Mouse (Mus musculus) kidney, adult 2 months (tissue): Measurements from ENCODE around the gene 2900026A02Rik. TPM values are rescaled to one million over a fixed set of nuclear protein-coding genes. Genes with fewer than 3 reads are reported as not detected.

Experiments
- DNase-seq: peaks from one replicate; pipeline ENCODE4 v3.0.0; 2021
- H3K27ac ChIP-seq: fragments of 200-500 bp; 2 replicates; pipeline ENCODE4 v1.5.1; 2012; ENCODE audit warnings: low read depth, low read length, control low read depth, inconsistent platforms; ENCODE audit not compliant: insufficient read depth
- H3K27me3 ChIP-seq: fragments of 200-500 bp; replicated peaks from 2 replicates; pipeline ENCODE4 v1.6.1; 2012; ENCODE audit warnings: mild to moderate bottlenecking, moderate library complexity, low read length, inconsistent platforms; ENCODE audit not compliant: control insufficient read depth, insufficient read depth
- H3K36me3 ChIP-seq: fragments of 200-500 bp; 2 replicates; pipeline ENCODE4 v1.6.1; 2012; ENCODE audit warnings: mild to moderate bottlenecking, moderate library complexity, low read length, inconsistent platforms; ENCODE audit not compliant: control insufficient read depth, insufficient read depth
- H3K4me1 ChIP-seq: fragments of 200-500 bp; 2 replicates; pipeline ENCODE4 v1.6.1; 2011; ENCODE audit warnings: low read length; ENCODE audit not compliant: control insufficient read depth, insufficient read depth
- H3K4me3 ChIP-seq: fragments of 200-500 bp; 2 replicates; pipeline ENCODE4 v1.5.1; 2011; ENCODE audit warnings: mild to moderate bottlenecking, low read depth, low read length, control low read depth; ENCODE audit not compliant: insufficient read depth
- CTCF ChIP-seq: fragments of 200-500 bp; conservative IDR thresholded peaks from 2 replicates; pipeline ENCODE4 v1.5.1; 2011; ENCODE audit warnings: low read depth, mild to moderate bottlenecking, control low read depth, low read length, moderate library complexity, mixed read lengths; ENCODE audit not compliant: insufficient read depth, insufficient read length
- POLR2A ChIP-seq: fragments of 200-500 bp; IDR thresholded peaks from one replicate; pipeline ENCODE4 v1.6.1; 2011; ENCODE audit warnings: low read depth, low read length, control low read depth
- WGBS: fragments of 180-500 bp; shearing (Covaris S2); methylation state at CpG from one replicate; pipeline ENCODE4 v1.1.7; 2018; 5-methylcytosine and 5-hydroxymethylcytosine counted together
- polyA plus RNA-seq: library from polyadenylated mRNA; depleted of rRNA; stranded (reverse); fragments of >200 nt; gene quantifications from 2 replicates; pipeline ENCODE4 v1.2.3, GENCODE M21; 2012

2900026A02Rik gene
- polyA plus RNA-seq, 1 experiment: 15.0 TPM

DNA sequence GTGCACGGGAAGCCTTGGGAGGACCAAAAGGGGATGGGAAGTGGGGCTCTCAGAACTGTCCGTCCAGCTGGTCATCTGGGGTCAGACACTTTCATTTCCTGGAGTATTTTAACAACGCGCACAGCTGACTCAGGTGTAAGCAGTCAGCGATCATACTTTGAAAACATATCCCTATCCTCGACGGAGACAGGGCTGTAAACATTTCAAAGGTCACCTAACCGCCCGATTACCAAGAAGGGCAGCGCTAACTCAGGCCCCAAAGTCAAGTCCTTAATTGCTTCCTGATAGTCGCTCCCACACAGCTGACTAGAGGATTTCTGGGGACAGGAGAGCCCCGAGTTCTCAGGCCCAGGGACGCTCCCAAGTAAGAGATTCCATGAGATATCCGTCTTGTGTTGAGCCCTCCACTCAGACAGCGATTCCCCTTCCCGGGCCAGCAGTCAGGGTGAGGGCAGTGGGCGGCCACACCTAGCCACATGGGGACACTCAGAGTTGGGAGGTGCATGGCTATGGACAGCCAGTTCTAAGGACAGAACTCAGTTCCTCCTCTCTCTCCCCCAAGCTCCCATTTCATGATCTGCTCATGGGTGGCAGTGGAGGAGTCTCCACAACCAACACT, 2.3 kb downstream of the 2900026A02Rik start:
- Histone ChIP-seq H3K36me3 (no peaks in the 10 kb centered on the region), H3K27ac (peak overlapping the region; percentile 27), H3K4me1 (peaks cover 46% of the 10 kb centered on the region), H3K27me3 (no peaks in the 10 kb centered on the region), H3K4me3 (peak overlapping the region; percentile 13; the same call in 1 of the 2 replicates)
- 24% methylated on average over 17 of the region's 17 CpGs for WGBS
- TF ChIP-seq CTCF (no peak), POLR2A (no peak)
- peak; percentile 70 for DNase-seq

- peak overlapping the region; percentile 83 for H3K27ac ChIP-seq
- H3K36me3 ChIP-seq: no peaks in the 10 kb centered on the region
- no peak for TF ChIP-seq CTCF
- no peak for TF ChIP-seq POLR2A
- 34% methylated on average over 12 of the region's 12 CpGs for WGBS
- H3K27me3 ChIP-seq: no peaks in the 10 kb centered on the region
- peak; percentile 74 for DNase-seq
- H3K4me1 ChIP-seq: peaks cover 59% of the 10 kb centered on the region
- no peak overlapping the region for H3K4me3 ChIP-seq
These were observed 4.0 kb downstream of the 2900026A02Rik start for GRCm38 (mm10) chr5:113217076-113217475.

DNA sequence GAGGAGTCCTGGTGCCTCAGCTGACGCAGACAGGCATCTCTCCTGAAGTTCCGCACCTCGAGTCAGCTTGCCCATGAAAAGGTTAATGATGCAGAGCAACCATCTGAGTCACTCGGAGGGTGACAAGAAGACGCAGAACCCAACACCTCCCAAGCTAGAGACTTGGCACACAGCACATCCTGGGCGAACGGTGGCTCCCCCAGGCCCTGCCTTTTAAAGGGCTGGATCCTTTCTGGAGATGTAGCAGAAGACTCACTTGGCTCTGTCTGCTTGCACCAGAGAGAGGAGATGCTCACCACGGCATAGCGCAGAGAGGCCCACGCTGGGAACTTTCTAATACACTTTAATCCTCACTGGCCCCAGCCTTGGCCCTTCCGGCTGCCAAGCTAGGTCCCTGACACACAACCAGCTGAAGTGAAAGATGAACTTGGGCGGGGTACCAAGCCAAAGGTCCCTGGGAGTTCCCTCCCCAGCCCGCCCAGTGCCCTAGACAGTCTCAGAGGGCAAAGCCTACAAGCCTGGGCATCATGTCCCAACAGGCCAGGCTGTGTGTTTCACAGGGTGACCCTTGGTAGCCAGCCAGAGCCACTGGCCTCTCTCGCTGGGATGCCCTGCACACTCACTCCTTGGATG, 4.6 kb downstream of the 2900026A02Rik start:
- Histone ChIP-seq H3K36me3 (no peaks in the 10 kb centered on the region), H3K27ac (peak overlapping the region; percentile 83), H3K4me1 (peaks cover 63% of the 10 kb centered on the region), H3K4me3 (no peak overlapping the region), H3K27me3 (no peaks in the 10 kb centered on the region)
- TF ChIP-seq CTCF: no peak
- no peak for TF ChIP-seq POLR2A
- WGBS: 25% methylated on average over 14 of the region's 14 CpGs
- peak; percentile 92 for DNase-seq

GRCm38 (mm10) chr5:113215610-113216011, 5.4 kb downstream of the 2900026A02Rik start:
- 53% methylated on average over 9 of the region's 9 CpGs for WGBS
- DNase-seq: peak; percentile 50

GRCm38 (mm10) chr5:113214455-113214854, 6.6 kb downstream of the 2900026A02Rik start:
- H3K36me3 ChIP-seq: no peaks in the 10 kb centered on the region
- no peak overlapping the region for H3K4me3 ChIP-seq
- H3K27ac ChIP-seq: peak overlapping the region; percentile 21; the same call in 1 of the 2 replicates
- no peaks in the 10 kb centered on the region for H3K27me3 ChIP-seq
- peak; percentile 88 for DNase-seq
- no peak for TF ChIP-seq POLR2A
- TF ChIP-seq CTCF: no peak
- 25% methylated on average over 11 of the region's 11 CpGs for WGBS
- peaks cover 70% of the 10 kb centered on the region for H3K4me1 ChIP-seq

More at GRCm38 (mm10) chr5:113215610-113216011, 5.4 kb downstream of the 2900026A02Rik start:
- Histone ChIP-seq H3K27ac (peak overlapping the region; percentile 83), H3K4me1 (peaks cover 71% of the 10 kb centered on the region), H3K36me3 (no peaks in the 10 kb centered on the region), H3K4me3 (no peak overlapping the region), H3K27me3 (no peaks in the 10 kb centered on the region)
- no peak for TF ChIP-seq POLR2A
- no peak for TF ChIP-seq CTCF

DNA sequence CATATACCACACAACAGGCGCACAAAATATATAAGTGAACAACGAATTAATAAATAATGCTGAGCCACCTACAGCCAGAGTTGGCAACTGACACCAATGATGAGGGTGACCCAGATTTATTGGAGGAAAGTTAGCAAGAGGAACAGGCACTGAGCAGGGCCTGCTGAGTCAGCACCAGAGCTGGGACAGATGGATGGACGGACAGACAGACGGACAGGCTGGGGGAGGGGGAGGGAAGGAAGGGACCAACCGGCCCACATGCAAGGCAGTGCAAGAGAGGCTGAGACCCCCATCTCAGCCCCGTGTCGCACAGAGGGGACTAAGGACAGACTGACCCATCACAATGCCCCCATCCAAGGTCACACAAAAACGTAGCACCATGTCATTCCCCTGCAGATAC, 7.0 kb downstream of the 2900026A02Rik start:
- no peaks in the 10 kb centered on the region for H3K27me3 ChIP-seq
- H3K27ac ChIP-seq: peak overlapping the region; percentile 21; the same call in 1 of the 2 replicates
- no peak for DNase-seq
- no peak overlapping the region for H3K4me3 ChIP-seq
- 63% methylated on average over 8 of the region's 8 CpGs for WGBS
- TF ChIP-seq POLR2A (no peak), CTCF (no peak)
- H3K36me3 ChIP-seq: no peaks in the 10 kb centered on the region
- H3K4me1 ChIP-seq: peaks cover 70% of the 10 kb centered on the region

GRCm38 (mm10) chr5:113212156-113212835, 8.7 kb downstream of the 2900026A02Rik start:
- peak overlapping the region; percentile 82 for H3K27ac ChIP-seq
- DNase-seq: peak; percentile 64
- H3K4me1 ChIP-seq: peaks cover 73% of the 10 kb centered on the region
- H3K4me3 ChIP-seq: no peak overlapping the region
- TF ChIP-seq CTCF: no peak
- TF ChIP-seq POLR2A: no peak
- H3K36me3 ChIP-seq: no peaks in the 10 kb centered on the region
- no peaks in the 10 kb centered on the region for H3K27me3 ChIP-seq
- 20% methylated on average over 10 of the region's 10 CpGs for WGBS
